Mouse (Mus musculus) heart, postnatal 0 days (tissue): ENCODE data around the gene Hrct1. TPM values are rescaled to one million over a fixed set of nuclear protein-coding genes. Genes with fewer than 3 reads are reported as not detected.

Experiments
- ATAC-seq: fragments of 200-750 bp; cut with Nextera tagmentation; 2 replicates; pipeline ENCODE4 v1.8.0; 2017; ENCODE audit warnings: low read depth, moderate number of reproducible peaks, moderate library complexity; ENCODE audit not compliant: insufficient read depth
- DNase-seq: peaks from one replicate; pipeline ENCODE4 v3.0.0-alpha.2; 2016; ENCODE audit warnings: low spot score
- H3K27ac ChIP-seq: fragments of 300-500 bp; sonication (generic); 2 replicates; pipeline ENCODE4 v1.5.1; 2014; ENCODE audit warnings: low read depth, mild to moderate bottlenecking
- H3K27me3 ChIP-seq: fragments of 300-500 bp; sonication (generic); 2 replicates; pipeline ENCODE4 v1.6.1; 2014; ENCODE audit warnings: low read length, mixed read lengths; ENCODE audit not compliant: control insufficient read depth, insufficient read depth
- H3K36me3 ChIP-seq: fragments of 300-500 bp; sonication (generic); replicated peaks from 2 replicates; pipeline ENCODE4 v1.6.1; 2014; ENCODE audit warnings: low read length, mixed read lengths; ENCODE audit not compliant: control insufficient read depth, insufficient read depth
- H3K4me1 ChIP-seq: fragments of 300-500 bp; sonication (generic); 2 replicates; pipeline ENCODE4 v1.6.1; 2014; ENCODE audit warnings: antibody characterized with exemption; ENCODE audit not compliant: control insufficient read depth, insufficient read depth
- H3K4me2 ChIP-seq: fragments of 300-500 bp; sonication (generic); 2 replicates; pipeline ENCODE4 v1.6.1; 2014; ENCODE audit warnings: low read depth, mild to moderate bottlenecking, low read length, moderate library complexity
- H3K4me3 ChIP-seq: fragments of 300-500 bp; sonication (generic); 2 replicates; pipeline ENCODE4 v1.5.1; 2014; ENCODE audit warnings: low read depth, low read length
- H3K9ac ChIP-seq: fragments of 300-500 bp; sonication (generic); replicated peaks from 2 replicates; pipeline ENCODE4 v1.6.1; 2014; ENCODE audit warnings: low read depth, low read length, mixed read lengths
- H3K9me3 ChIP-seq: fragments of 300-500 bp; sonication (generic); replicated peaks from 2 replicates; pipeline ENCODE4 v1.6.1; 2016; ENCODE audit warnings: low read length; ENCODE audit not compliant: control insufficient read depth
- CTCF ChIP-seq: IDR thresholded peaks from 2 replicates; pipeline ENCODE4 v1.5.1; 2016; ENCODE audit warnings: antibody characterized with exemption, control low read depth, low read depth
- EP300 ChIP-seq: IDR thresholded peaks from 2 replicates; pipeline ENCODE4 v1.6.1; 2016; ENCODE audit warnings: antibody characterized with exemption, low read depth
- WGBS: fragments of 180-500 bp; shearing (Covaris S2); extraction: QIAGEN DNeasy Blood & Tissue Kit; methylation state at CpG from one replicate; pipeline ENCODE4 v1.1.7; 2014; 5-methylcytosine and 5-hydroxymethylcytosine counted together
- polyA plus RNA-seq: library from polyadenylated mRNA; unstranded; fragments of >200 nt; fragmentation: Nextera tagmentation; extraction: Ambion mirVana; gene quantifications from 2 replicates; pipeline ENCODE4 v1.2.1, GENCODE M21; 2015
- total RNA-seq: library from RNA; depleted of rRNA; stranded (reverse); fragments of >200 nt; gene quantifications from 2 replicates; pipeline ENCODE4 v1.2.3, GENCODE M21; 2014; ENCODE audit warnings: low replicate concordance

Hrct1 gene
- total and polyA plus RNA-seq, 2 experiments from 2014 or later = 4.5 to 9.5 TPM

- H3K4me2 ChIP-seq = no peak overlapping the region
- no peak overlapping the region for H3K9ac ChIP-seq
- TF ChIP-seq EP300 = no peak
- TF ChIP-seq CTCF = no peak
- H3K4me3 ChIP-seq = no peak overlapping the region
- no peak for DNase-seq
- H3K27ac ChIP-seq = peak overlapping the region; percentile 13; the same call in 1 of the 2 replicates
- WGBS = 53% methylated on average over 5 of the region's 5 CpGs
- no peaks in the 10 kb centered on the region for H3K9me3 ChIP-seq
- H3K4me1 ChIP-seq = peaks cover 46% of the 10 kb centered on the region
- ATAC-seq = no peak
- H3K27me3 ChIP-seq = no peaks in the 10 kb centered on the region
- H3K36me3 ChIP-seq = no peaks in the 10 kb centered on the region
Measured at GRCm38 (mm10) chr4:43733186-43733585, 6.2 kb downstream of the Hrct1 start.

- DNase-seq (no peak), ATAC-seq (no peak)
- Histone ChIP-seq H3K4me3 (no peak overlapping the region), H3K9me3 (no peaks in the 10 kb centered on the region), H3K4me2 (no peak overlapping the region), H3K27me3 (no peaks in the 10 kb centered on the region), H3K9ac (no peak overlapping the region), H3K27ac (no peak overlapping the region), H3K36me3 (no peaks in the 10 kb centered on the region), H3K4me1 (peaks cover 16% of the 10 kb centered on the region)
- WGBS = 71% methylated on average over 6 of the region's 6 CpGs
- TF ChIP-seq EP300 (no peak), CTCF (no peak)
Measured at GRCm38 (mm10) chr4:43737144-43737543, 10.2 kb downstream of the Hrct1 start.

- Histone ChIP-seq H3K36me3 (no peaks in the 10 kb centered on the region), H3K27me3 (no peaks in the 10 kb centered on the region), H3K4me3 (no peak overlapping the region), H3K9ac (no peak overlapping the region), H3K27ac (no peak overlapping the region), H3K9me3 (no peaks in the 10 kb centered on the region), H3K4me1 (peaks cover 3% of the 10 kb centered on the region; the same call in 1 of the 2 replicates), H3K4me2 (no peak overlapping the region)
- no peak for TF ChIP-seq CTCF
- TF ChIP-seq EP300 = no peak
- DNase-seq (no peak), ATAC-seq (no peak)
- 52% methylated on average over 8 of the region's 8 CpGs for WGBS
Measured at GRCm38 (mm10) chr4:43738989-43739674, 12.1 kb downstream of the Hrct1 start.

- no peak for ATAC-seq
- Histone ChIP-seq H3K9me3 (no peaks in the 10 kb centered on the region), H3K27me3 (no peaks in the 10 kb centered on the region), H3K9ac (no peak overlapping the region), H3K36me3 (no peaks in the 10 kb centered on the region), H3K4me2 (no peak overlapping the region), H3K4me3 (no peak overlapping the region), H3K4me1 (no peaks in the 10 kb centered on the region), H3K27ac (no peak overlapping the region)
- DNase-seq = no peak
- no peak for TF ChIP-seq EP300
- no peak for TF ChIP-seq CTCF
- 53% methylated on average over 5 of the region's 5 CpGs for WGBS
Measured at GRCm38 (mm10) chr4:43741526-43741925, 14.5 kb downstream of the Hrct1 start.

GRCm38 (mm10) chr4:43742637-43743036, 15.6 kb downstream of the Hrct1 start:
- 36% methylated on average over 4 of the region's 4 CpGs for WGBS
- no peak for ATAC-seq
- H3K4me1 ChIP-seq = no peaks in the 10 kb centered on the region
- H3K9me3 ChIP-seq = no peaks in the 10 kb centered on the region
- no peaks in the 10 kb centered on the region for H3K36me3 ChIP-seq
- no peak for TF ChIP-seq EP300
- TF ChIP-seq CTCF = no peak
- no peak overlapping the region for H3K4me2 ChIP-seq
- no peak overlapping the region for H3K9ac ChIP-seq
- no peaks in the 10 kb centered on the region for H3K27me3 ChIP-seq
- no peak overlapping the region for H3K4me3 ChIP-seq
- no peak overlapping the region for H3K27ac ChIP-seq
- no peak for DNase-seq

- H3K4me2 ChIP-seq = no peak overlapping the region
- H3K27me3 ChIP-seq = no peaks in the 10 kb centered on the region
- no peak overlapping the region for H3K4me3 ChIP-seq
- H3K4me1 ChIP-seq = no peaks in the 10 kb centered on the region
- H3K9ac ChIP-seq = no peak overlapping the region
- no peaks in the 10 kb centered on the region for H3K36me3 ChIP-seq
- TF ChIP-seq CTCF (peak; percentile 49), EP300 (no peak)
- H3K27ac ChIP-seq = no peak overlapping the region
- no peaks in the 10 kb centered on the region for H3K9me3 ChIP-seq
- no peak for ATAC-seq
- 3% methylated on average over 1 of the region's 1 CpGs for WGBS
- no peak for DNase-seq
Measured at GRCm38 (mm10) chr4:43743099-43743498, 16.1 kb downstream of the Hrct1 start.
